Mouse (Mus musculus): ENCODE measurements at regions not wholly inside any gene's neighbourhood (a gene's known extent, or its start where the extent isn't known, plus 50 kb on each side); places are given as distances from the start of the nearest gene placed in this dataset.
A peak's percentile ranks its signal among the peaks of the same experiment; 100 is the strongest.

- DNase-seq: no peak
Observed at GRCm38 (mm10) chr9:89858005-89858404, 51.7 kb upstream of the Rasgrf1 start.

DNA sequence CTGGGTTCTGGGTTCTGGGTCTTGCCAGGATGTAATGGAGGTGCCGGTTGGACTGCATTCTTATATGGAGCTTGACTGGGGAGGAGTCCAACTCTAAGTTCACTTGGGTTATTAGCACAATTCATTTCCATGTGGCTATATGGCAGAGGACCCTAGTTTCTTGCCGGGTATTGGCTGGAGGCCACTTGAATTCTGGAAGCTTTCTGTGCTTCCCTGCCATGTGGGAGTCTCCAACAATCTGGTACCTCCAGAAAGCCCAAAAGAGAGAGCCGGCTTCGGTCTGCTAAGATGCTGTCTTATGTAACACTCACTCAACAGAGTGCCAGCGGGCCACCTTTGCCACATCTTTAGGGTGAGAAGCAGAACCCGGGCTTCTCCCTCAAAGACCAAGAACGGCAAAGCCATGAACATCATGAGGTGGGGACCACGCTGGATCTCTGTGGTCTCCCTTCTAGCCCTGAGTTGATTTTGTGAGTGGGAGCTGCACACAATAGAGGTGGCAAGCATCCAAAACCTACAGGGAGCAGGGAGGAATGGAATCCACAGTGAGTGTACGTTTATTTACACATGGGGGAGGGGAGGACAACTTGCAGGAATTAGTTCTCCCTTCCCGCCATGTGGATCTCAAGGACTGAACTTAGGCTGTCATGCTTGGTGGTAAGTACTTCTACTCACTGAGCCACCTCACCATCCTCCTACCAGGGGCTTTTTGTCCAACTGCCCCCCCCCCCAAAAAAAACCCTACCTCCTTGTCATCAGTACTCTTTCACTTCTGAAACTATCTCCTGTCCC is 59.0 kb upstream of the Rasgrf1 start:
- DNase-seq: peak; percentile 90 to 98

DNA sequence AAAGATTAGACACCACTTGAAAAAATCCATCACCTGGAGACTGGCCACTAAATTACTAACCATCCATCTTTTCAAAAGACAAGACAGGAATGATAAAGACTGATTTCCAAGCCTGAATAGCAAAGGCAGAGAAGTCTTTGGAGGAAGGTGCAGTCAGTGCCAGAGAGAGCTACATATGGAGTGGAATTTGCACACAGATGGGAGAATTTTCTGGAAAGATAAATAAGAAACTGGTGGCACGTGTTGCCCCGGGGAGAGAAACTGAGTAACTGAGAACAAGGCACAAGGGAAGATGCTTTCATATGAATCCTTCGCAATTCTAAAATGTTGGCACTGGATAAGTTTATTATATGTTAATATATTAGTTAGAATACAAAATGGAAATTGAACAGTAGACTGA is 59.8 kb upstream of the Rasgrf1 start:
- no peak for DNase-seq

- no peak for DNase-seq
Observed at GRCm38 (mm10) chr9:89848571-89848970, 61.1 kb upstream of the Rasgrf1 start.

DNA sequence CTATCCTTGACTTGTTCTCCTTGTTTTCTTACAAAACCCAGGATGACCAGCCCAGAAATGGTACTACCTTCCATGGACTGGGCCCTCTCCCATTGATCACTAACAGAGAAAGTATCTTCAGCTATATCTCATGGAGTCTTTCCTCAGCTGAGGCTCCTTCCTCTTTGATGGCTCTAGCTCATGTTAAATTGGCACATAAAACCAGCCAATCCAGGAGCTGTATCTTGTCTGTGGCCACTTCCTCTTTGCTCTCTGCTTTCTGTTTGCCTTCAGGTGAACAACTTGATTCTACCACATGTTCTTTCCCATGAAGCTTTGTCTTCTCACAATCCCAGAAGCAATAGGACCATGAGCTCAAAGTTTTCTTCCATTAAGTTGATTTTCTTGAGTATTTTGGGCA is 62.7 kb upstream of the Rasgrf1 start:
- DNase-seq: no peak

DNA sequence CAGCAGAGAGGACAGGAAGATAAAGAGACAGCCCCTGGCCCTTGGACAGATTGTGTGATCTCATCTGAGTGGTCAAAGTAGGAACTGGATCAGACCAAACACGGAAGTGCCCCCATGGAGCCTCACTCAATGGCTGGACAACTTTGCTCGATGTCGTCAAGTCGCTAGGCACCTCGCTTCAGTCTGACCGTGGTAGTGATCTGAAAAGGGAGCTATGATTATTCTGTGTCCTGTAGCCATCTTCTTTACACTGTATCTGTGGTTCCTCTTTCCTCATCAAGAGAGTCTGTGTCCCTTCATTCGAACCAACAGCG is 67.0 kb upstream of the Rasgrf1 start:
- DNase-seq: no peak

DNA sequence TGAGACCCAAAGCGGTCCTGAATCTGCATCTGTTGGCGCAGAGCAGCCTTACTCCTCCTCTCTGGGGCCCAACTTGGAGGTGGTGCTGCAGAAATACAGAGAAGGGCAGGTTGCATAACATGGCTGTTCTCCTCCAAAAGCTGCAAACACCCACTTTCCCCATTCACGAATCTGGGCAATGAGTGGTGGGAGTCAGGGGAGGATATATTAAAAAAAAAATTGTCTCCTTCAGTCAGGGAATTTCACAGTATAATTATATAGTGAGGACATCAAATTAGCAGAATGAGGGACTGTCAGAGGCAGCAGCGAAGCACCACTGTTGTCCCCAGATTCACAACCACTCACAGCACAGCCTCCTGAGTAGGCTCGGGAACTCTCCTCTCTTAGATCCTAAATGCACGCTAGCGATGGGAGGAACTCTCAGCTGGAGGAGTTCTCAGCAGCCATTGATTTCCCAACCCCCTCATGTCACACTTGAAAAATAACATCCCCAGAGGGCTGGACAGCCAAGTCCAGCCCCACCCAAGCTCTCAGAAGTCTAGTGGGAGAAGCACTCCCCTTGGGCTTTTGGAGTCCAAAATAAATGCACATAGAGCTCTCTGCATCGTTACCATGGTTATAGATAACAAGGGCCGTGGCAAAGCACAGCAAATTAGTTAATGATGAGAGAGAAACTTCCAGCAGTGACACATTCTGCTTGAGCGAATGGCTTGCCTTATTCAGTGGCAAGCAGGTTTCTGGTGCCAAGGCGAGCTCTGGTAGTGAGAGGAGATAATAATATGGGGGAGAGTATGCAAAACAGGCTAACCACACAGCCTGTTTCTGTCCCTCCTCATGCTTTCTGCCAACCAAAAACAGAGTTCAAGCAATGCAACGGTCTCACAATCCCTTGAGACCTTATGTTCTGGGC is 67.6 kb upstream of the Rasgrf1 start:
- no peak for DNase-seq

- no peak for DNase-seq
Observed at GRCm38 (mm10) chr9:89841371-89841770, 68.3 kb upstream of the Rasgrf1 start.

GRCm38 (mm10) chr9:89836454-89837245 is 73.1 kb upstream of the Rasgrf1 start:
- DNase-seq: peak; percentile 47 to 56

DNA sequence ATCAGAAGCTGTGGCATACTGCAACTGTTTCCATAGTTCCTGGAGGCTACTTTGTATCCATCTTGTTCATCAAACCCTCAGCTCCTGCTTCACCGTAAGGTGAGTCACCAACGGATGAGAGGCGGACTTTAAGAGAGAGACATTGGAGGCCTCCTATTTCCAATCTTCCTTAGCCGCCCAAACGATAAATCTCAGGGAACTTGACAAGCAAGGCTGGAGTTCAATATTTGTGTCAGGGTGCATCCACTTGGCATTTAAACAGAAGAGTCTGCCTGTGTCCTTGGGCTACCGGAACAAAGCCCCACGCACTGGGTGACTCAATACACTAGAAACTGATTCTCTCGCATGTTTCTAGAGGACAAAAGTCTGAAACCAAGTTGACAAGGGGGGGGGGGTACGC is 76.1 kb upstream of the Rasgrf1 start:
- DNase-seq: no peak

DNA sequence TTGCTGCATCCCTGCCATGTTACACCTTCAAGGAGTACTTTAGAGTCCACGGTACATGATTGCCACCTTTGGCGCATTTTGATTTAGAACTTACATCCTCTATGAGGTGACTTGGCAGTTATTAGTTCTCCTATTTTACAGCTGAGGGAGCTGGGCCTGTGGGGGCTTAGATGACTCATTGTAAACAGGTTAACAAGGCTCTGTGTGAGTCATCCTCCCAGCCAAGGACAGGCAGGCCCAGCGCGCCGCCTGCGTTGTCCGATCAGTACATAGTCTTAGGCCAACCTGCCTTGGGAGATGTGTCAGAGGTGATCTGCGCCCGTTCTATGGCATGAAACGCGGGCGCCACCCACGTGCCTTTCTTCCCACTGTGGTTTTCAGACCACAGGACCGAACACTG is 77.9 kb upstream of the Rasgrf1 start:
- no peak for DNase-seq

DNA sequence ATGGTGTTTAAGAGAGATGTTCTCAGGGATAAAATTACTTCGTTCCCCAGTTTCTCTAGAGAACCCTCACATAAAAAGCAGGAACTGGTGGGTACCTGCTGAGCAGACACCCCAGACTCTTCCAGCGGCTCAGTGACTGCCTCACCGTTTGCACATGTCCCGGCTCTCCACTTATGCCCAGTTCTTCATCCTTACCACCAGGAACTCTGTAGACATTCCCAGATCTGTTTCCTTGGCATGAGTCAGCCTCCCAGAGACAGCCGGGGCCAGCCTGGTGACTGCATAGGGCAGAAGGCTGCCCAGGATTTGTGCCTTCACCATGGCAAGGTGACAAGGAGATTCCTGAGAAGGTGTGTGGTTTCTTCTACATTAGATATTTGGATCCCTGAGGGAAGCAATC is 81.6 kb upstream of the Rasgrf1 start:
- DNase-seq: no peak

- DNase-seq: no peak
Observed at GRCm38 (mm10) chr9:89827564-89827963, 82.1 kb upstream of the Rasgrf1 start.

DNA sequence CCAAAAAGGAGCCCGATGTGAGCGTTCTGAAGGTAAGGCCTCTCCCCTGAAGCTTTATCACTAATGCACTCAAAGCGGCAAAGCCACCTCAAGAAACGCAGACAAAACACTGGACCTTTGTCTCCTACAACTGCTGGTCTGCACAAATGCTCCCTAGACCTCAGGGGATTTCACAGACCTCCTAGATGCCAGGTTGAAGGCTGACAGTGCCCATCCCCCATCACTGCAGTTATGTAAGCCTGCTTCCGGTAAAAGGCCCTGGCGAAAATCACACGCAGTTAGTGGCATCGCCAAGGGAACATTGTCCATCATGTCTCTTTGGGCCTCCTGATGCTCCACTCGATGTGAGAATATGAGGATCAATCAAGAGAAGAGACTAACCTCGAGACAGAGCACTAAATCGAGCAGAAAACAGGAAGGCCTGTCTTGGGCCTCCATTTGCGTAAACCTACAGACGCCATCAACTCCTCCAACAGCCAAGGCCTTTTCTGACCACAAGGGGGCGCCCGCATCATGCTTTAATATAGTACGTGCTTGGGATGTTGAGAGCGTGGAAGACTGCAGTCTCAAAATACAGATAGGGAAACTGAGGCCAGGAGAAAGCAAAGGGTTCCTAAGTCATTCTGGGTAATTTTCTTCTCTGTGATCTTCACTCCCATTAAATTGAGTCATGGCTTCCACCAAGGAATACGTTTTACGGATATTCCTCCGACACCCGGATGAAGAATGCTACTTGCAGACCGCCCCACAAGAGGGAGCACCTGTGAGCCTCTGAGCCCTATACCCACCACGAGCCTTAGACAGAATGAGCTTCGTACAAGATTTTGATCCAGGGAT is 82.8 kb upstream of the Rasgrf1 start:
- DNase-seq: peak; percentile 95 to 97

DNA sequence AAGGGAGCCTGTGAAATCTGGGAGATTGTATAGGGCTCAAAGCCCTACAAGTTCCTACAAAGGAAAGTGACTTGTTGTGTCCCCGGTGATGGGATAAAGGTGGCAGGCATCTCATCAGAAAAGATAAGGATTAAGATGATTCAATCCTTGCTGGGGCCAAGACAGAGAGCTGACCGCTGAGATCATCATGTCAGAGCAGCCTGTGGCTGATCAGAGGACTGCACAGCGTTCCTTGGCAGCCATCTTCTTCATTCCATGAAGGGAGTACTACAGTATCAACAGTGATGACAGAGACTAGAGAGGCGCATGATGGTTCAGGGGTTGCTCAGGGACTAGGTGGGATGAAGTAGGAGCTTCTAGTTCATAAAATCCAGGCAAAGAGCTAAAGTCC is 83.6 kb upstream of the Ankrd34c start:
- DNase-seq: peak in 1 of 2 experiments; percentile 18

DNA sequence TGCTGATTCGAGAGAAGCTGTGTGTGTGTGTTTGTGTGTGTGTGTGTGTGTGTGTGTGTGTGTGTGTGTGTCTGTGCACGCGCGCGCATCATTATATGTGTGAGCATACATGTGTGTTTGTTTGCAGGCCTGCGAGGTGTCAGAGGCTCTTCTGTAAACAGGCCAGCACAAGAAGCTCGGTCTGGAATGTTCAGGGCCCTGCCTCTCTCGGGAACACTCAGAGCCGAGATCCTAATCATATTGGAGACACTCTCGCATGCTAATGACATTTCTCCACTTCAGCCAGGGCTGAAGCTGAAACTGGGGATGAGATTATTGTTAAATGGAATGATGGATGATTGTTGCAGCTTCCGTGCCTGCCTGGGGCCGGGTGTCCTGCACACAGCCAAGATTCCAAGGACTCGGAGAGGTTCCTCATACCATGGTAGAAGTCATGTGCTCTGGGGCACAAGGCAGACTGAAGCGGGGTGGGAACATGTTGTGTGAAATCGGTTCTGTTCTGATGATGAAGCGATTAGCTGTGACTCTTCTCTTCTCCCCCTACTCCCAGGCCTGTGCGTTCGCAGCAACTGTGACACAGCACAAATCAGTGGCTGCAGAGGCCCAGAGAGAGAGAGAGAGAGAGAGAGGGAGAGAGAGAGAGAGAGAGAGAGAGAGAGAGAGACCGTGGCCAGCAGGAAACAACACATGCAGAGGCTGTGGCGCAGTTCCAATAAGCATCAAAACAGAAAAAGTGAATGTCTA is 83.0 kb upstream of the Ankrd34c start:
- peak in 1 of 2 experiments; percentile 24 for DNase-seq

DNA sequence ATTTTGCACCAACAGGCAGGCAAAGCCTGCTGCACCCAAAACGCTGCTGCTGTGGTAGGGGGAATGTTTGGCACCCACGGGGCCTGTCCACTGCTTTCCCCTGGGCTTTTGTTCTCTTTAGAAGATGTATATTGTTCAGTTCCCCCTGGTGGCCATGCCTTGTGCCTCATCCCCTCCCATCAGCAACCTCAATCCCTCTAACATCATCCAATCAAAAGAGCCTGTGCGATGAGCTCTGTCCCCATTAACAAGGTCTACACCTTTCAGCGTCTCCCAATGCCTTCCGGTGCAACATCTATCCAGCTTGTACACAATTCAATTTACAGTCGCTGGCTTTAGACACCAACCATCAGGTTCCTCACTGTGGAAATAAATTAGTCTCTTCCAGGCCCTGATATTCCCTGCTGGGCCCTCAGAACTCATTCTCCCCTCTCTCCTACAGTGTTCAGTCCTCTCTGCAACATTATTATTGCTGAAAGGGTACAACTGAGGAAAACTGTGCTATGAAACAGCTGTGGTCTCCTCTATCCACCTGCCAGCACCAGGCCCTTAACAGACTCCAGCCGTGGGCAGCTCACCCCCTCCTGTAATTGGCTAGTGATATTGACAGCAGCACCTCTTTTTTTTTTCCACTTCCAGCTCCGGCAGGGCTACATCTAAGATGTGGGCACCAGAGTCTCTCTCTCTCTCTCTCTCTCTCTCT is 75.5 kb upstream of the Ankrd34c start:
- DNase-seq: no peak

GRCm38 (mm10) chr9:89807381-89807780 is 69.1 kb upstream of the Ankrd34c start:
- no peak for DNase-seq

GRCm38 (mm10) chr9:89802658-89803057 is 64.4 kb upstream of the Ankrd34c start:
- DNase-seq: peak; percentile 49 to 76

GRCm38 (mm10) chr9:89793018-89793417 is 54.7 kb upstream of the Ankrd34c start:
- peak; percentile 77 to 84 for DNase-seq

DNA sequence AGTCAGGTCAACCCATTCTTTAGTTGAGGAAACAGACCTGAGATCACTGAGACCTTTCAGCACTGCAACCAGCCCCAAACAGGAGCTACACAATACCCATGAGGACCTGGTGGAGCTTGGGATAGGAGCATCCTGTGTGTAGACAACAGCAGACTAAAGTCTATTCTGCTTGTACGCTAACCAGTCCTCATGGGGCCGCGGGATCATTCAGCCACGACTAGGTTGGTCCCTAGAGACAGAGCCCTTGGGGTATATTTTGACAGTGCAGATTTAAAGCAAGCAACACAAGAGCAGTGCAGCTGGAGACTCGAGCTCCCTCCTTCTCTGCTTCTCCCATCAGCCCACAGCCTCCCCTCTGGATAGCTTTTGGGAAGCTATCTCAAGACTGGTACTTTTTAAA is 51.7 kb upstream of the Ankrd34c start:
- no peak for DNase-seq
